ENCODE assay signal across 8 mouse cellular contexts in genomic region chr13:78428084-78428445, GRCm38 (mm10).
A peak's percentile ranks its signal among the peaks of the same experiment; 100 is the strongest.
DNase-seq lines count a peak whose midpoint lies in the region; ATAC-seq and TF ChIP-seq lines count a peak whose summit lies in the region.

No protein-coding gene starts in this region.

- ATAC-seq in lung, embryonic 16.5 days (ENCODE audit: low read depth) = no peak; the same call in 1 of the 2 replicates

- no peaks in the 10 kb centered on the region for H3K27me3 ChIP-seq in lung, embryonic 16.5 days (ENCODE audit: control insufficient read depth, insufficient read depth, low read depth, low read length)

- TF ChIP-seq POLR2A in olfactory bulb, adult 2 months (IDR thresholded peaks at IDR 0.05; ENCODE audit: insufficient read depth, low read depth, low read length) = no peak

- peak overlapping the region; percentile 47 for H3K4me2 ChIP-seq in lung, embryonic 16.5 days (ENCODE audit: low read depth, low read length)

- peaks cover 15% of the 10 kb centered on the region for H3K4me1 ChIP-seq in lung, embryonic 16.5 days (replicated peaks; ENCODE audit: control insufficient read depth, insufficient read depth, low read length)
- H3K4me1 ChIP-seq in olfactory bulb, adult 2 months (ENCODE audit: control insufficient read depth, insufficient read depth, low read length) = peaks cover 10% of the 10 kb centered on the region

- H3K9me3 ChIP-seq in lung, embryonic 16.5 days (ENCODE audit: control insufficient read depth, low read length) = no peaks in the 10 kb centered on the region

- H3K27ac ChIP-seq in lung, embryonic 16.5 days (ENCODE audit: low read length) = no peak overlapping the region
- H3K27ac ChIP-seq in olfactory bulb, adult 2 months (ENCODE audit: insufficient read depth, low read depth, low read length) = no peak overlapping the region

- H3K4me3 ChIP-seq in lung, embryonic 16.5 days (ENCODE audit: low read length) = peak overlapping the region; percentile 18
- 0 out of 2 replicates have a peak overlapping the region, but pooled peaks have one; percentile 23 for H3K4me3 ChIP-seq in olfactory bulb, adult 2 months (ENCODE audit: insufficient read depth, low read depth, low read length)

- WGBS in lung, embryonic 16.5 days = 16% methylated on average over 9 of the region's 9 CpGs
- WGBS in olfactory bulb, adult 2 months = 22% methylated on average over 9 of the region's 9 CpGs

- no peaks in the 10 kb centered on the region for H3K36me3 ChIP-seq in lung, embryonic 16.5 days (ENCODE audit: control insufficient read depth, insufficient read depth, low read length)

- peak; percentile 17 to 63 for DNase-seq in adrenal gland, adult (ENCODE audit: inconsistent age in 2 of 2, low spot score in 1 of 2)
- no peak for DNase-seq in adrenal gland, adult 18-20 months (ENCODE audit: low spot score in 2 of 2)
- DNase-seq in lung, adult 18-20 months = no peak
- peak; percentile 23 to 37 for DNase-seq in kidney, postnatal 4 days
- DNase-seq in ovary, postnatal 14 days (ENCODE audit: low spot score) = no peak
- no peak for DNase-seq in right cerebral cortex, adult 2 months (ENCODE audit: low spot score in 2 of 2)

- TF ChIP-seq CTCF in olfactory bulb, adult 2 months (IDR thresholded peaks at IDR 0.05; ENCODE audit: insufficient read depth, low read depth, low read length) = no peak

- peak overlapping the region; percentile 10; the same call in 1 of the 2 replicates for H3K9ac ChIP-seq in lung, embryonic 16.5 days (ENCODE audit: low read length)

Comparison
In these comparisons a context has a peak if more than half of its experiments do, and no peak if none do; other contexts are left out.
1. DNase-seq: peak in adrenal gland, adult (2 of 2) and kidney, postnatal 4 days (2 of 2); none in adrenal gland, adult 18-20 months (0 of 2), lung, adult 18-20 months (0 of 2), ovary, postnatal 14 days (single experiment) and right cerebral cortex, adult 2 months (0 of 2).